Comparison of ENCODE assay signal across 13 mouse cellular contexts in the genomic region with DNA sequence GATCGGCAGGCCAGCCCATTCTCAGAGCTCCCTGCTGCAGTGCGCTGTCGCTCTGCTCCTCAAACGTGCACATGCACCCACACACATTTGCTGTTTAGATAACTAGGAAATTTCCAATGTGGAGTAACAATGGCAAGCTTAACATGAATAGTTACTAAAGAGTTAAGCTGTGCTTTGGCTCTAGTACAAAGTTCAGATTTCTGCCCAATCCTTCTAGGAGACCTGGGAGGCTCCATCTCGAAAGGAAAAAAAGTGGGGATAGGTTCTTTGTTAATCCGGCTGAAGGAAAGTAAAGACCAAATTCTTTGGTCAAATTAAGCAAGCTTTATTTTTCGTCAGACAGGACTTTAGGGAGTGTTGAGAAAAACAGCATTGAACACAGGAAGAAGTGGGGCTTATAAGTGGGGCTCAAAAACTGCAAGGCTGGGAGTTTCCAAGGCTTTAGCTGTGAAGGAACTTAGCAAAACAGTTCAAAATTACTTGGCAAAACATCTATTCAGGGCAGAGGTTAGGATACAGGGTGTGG. TPM values are rescaled to one million over a fixed set of nuclear protein-coding genes. Genes with fewer than 3 reads are reported as not detected.
DNase-seq lines count a peak whose midpoint lies in the region; ATAC-seq and TF ChIP-seq lines count a peak whose summit lies in the region.
"Had no signal": no experiment of that assay in that cellular context is flagged by ENCODE, and none has a peak within 500 bp of the region (broad histone marks: within the 10 kb centered on the region; RNA-seq: fewer than 3 reads in every experiment).

No protein-coding gene starts in this region.

- no peak overlapping the region for H3K4me2 ChIP-seq in forebrain, embryonic 16.5 days (ENCODE audit: low read length)
- no peak overlapping the region for H3K4me2 ChIP-seq in forebrain, embryonic 11.5 days (ENCODE audit: low read depth, low read length, severe bottlenecking)
- H3K4me2 ChIP-seq in midbrain, embryonic 12.5 days (replicated peaks) = no peak overlapping the region
- H3K4me2 ChIP-seq in midbrain, embryonic 14.5 days (ENCODE audit: low read length) = no peak overlapping the region
- peak overlapping the region; percentile 27; the same call in 1 of the 2 replicates for H3K4me2 ChIP-seq in kidney, postnatal 0 days (ENCODE audit: low read length)
- H3K4me2 ChIP-seq in stomach, embryonic 16.5 days (ENCODE audit: low read depth, low read length) = peak overlapping the region; percentile 36
- H3K4me2 ChIP-seq: midbrain, embryonic 11.5 days; neural tube, embryonic 12.5 days had no signal

- WGBS in forebrain, embryonic 16.5 days = 36% methylated on average over 7 of the region's 7 CpGs
- whole genome bisulfite sequencing in forebrain, embryonic 11.5 days = 74% methylated on average over 7 of the region's 7 CpGs
- WGBS in midbrain, embryonic 12.5 days = 72% methylated on average over 7 of the region's 7 CpGs
- 73% methylated on average over 7 of the region's 7 CpGs for WGBS in midbrain, embryonic 14.5 days
- WGBS in kidney, postnatal 0 days = 51% methylated on average over 7 of the region's 7 CpGs
- WGBS in stomach, embryonic 16.5 days = 43% methylated on average over 7 of the region's 7 CpGs

- no peak overlapping the region for H3K4me3 ChIP-seq in forebrain, embryonic 16.5 days (replicated peaks; ENCODE audit: low read length)
- H3K4me3 ChIP-seq in forebrain, embryonic 11.5 days (ENCODE audit: low read depth, low read length) = no peak overlapping the region
- no peak overlapping the region for H3K4me3 ChIP-seq in midbrain, embryonic 12.5 days
- H3K4me3 ChIP-seq in midbrain, embryonic 14.5 days (replicated peaks; ENCODE audit: low read depth, low read length) = no peak overlapping the region
- H3K4me3 ChIP-seq in kidney, postnatal 0 days (replicated peaks; ENCODE audit: low read depth, low read length) = no peak overlapping the region
- H3K4me3 ChIP-seq in stomach, embryonic 16.5 days (replicated peaks; ENCODE audit: low read length) = no peak overlapping the region
- H3K4me3 ChIP-seq: neural tube, embryonic 12.5 days had no signal

- H3K27me3 ChIP-seq in forebrain, embryonic 16.5 days (replicated peaks; ENCODE audit: control insufficient read depth, insufficient read depth, low read length) = no peaks in the 10 kb centered on the region
- no peaks in the 10 kb centered on the region for H3K27me3 ChIP-seq in forebrain, embryonic 11.5 days (ENCODE audit: control insufficient read depth, insufficient read depth, low read length)
- H3K27me3 ChIP-seq in midbrain, embryonic 12.5 days = no peaks in the 10 kb centered on the region
- H3K27me3 ChIP-seq in midbrain, embryonic 14.5 days (ENCODE audit: control insufficient read depth, insufficient read depth, low read length) = no peaks in the 10 kb centered on the region
- no peaks in the 10 kb centered on the region for H3K27me3 ChIP-seq in kidney, postnatal 0 days (ENCODE audit: insufficient read depth, low read length)
- H3K27me3 ChIP-seq in stomach, embryonic 16.5 days (ENCODE audit: control insufficient read depth, insufficient read depth, low read length) = no peaks in the 10 kb centered on the region
- H3K27me3 ChIP-seq: neural tube, embryonic 12.5 days had no signal

- H3K9ac ChIP-seq in forebrain, embryonic 16.5 days (replicated peaks; ENCODE audit: low read depth, low read length) = no peak overlapping the region
- H3K9ac ChIP-seq in forebrain, embryonic 11.5 days (ENCODE audit: low read length) = no peak overlapping the region; the same call in 1 of the 2 replicates
- H3K9ac ChIP-seq in midbrain, embryonic 12.5 days (replicated peaks) = no peak overlapping the region
- no peak overlapping the region for H3K9ac ChIP-seq in midbrain, embryonic 14.5 days (replicated peaks; ENCODE audit: low read length)
- H3K9ac ChIP-seq in kidney, postnatal 0 days (ENCODE audit: low read depth, low read length) = no peak overlapping the region
- H3K9ac ChIP-seq in stomach, embryonic 16.5 days (ENCODE audit: low read length) = peak overlapping the region; percentile 5; the same call in 1 of the 2 replicates
- H3K9ac ChIP-seq: neural tube, embryonic 12.5 days had no signal

- no peak for TF ChIP-seq CTCF in kidney, postnatal 0 days (IDR thresholded peaks at IDR 0.05; ENCODE audit: low read depth)

- ATAC-seq in forebrain, embryonic 16.5 days = no peak
- ATAC-seq in forebrain, embryonic 11.5 days (replicated peaks; ENCODE audit: low FRiP score) = no peak
- ATAC-seq in midbrain, embryonic 12.5 days (ENCODE audit: low FRiP score, low read depth) = no peak
- no peak for ATAC-seq in midbrain, embryonic 14.5 days (ENCODE audit: low FRiP score, low TSS enrichment)
- ATAC-seq in kidney, postnatal 0 days (replicated peaks; ENCODE audit: low FRiP score, low read depth) = no peak
- ATAC-seq in stomach, embryonic 16.5 days (ENCODE audit: insufficient read depth, low FRiP score) = 0 out of 2 replicates have a peak, but pooled peaks have one; percentile 33

- DNase-seq in forebrain, embryonic 11.5 days (ENCODE audit: low spot score) = no peak
- no peak for DNase-seq in midbrain, embryonic 14.5 days
- DNase-seq in kidney, postnatal 0 days (ENCODE audit: low spot score) = peak; percentile 8
- DNase-seq in thymus, adult 18-20 months = no peak
- no peak for DNase-seq in thymus, postnatal 14 days
- DNase-seq: lung, adult 18-20 months; right cerebral cortex, postnatal 14 days had no signal

- peak overlapping the region; percentile 55 for H3K27ac ChIP-seq in forebrain, embryonic 16.5 days (ENCODE audit: low read length)
- H3K27ac ChIP-seq in forebrain, embryonic 11.5 days (ENCODE audit: low read depth, low read length) = no peak overlapping the region
- 0 out of 2 replicates have a peak overlapping the region, but pooled peaks have one; percentile 15 for H3K27ac ChIP-seq in midbrain, embryonic 12.5 days (replicated peaks)
- H3K27ac ChIP-seq in midbrain, embryonic 14.5 days (replicated peaks; ENCODE audit: low read depth, low read length) = no peak overlapping the region
- peak overlapping the region; percentile 89 for H3K27ac ChIP-seq in kidney, postnatal 0 days
- peak overlapping the region; percentile 75 for H3K27ac ChIP-seq in stomach, embryonic 16.5 days (ENCODE audit: low read length)
- H3K27ac ChIP-seq: neural tube, embryonic 12.5 days had no signal

- H3K4me1 ChIP-seq in forebrain, embryonic 16.5 days (replicated peaks; ENCODE audit: control insufficient read depth, insufficient read depth, low read length) = no peaks in the 10 kb centered on the region; the same call in 1 of the 2 replicates
- H3K4me1 ChIP-seq in forebrain, embryonic 11.5 days (replicated peaks; ENCODE audit: control insufficient read depth, insufficient read depth, low read length) = no peaks in the 10 kb centered on the region
- no peaks in the 10 kb centered on the region for H3K4me1 ChIP-seq in midbrain, embryonic 12.5 days
- H3K4me1 ChIP-seq in midbrain, embryonic 14.5 days (ENCODE audit: control insufficient read depth, insufficient read depth, low read length) = no peaks in the 10 kb centered on the region
- H3K4me1 ChIP-seq in kidney, postnatal 0 days (replicated peaks; ENCODE audit: insufficient read depth, low read length) = no peaks in the 10 kb centered on the region
- peaks cover 4% of the 10 kb centered on the region; the same call in 1 of the 2 replicates for H3K4me1 ChIP-seq in stomach, embryonic 16.5 days (ENCODE audit: control insufficient read depth, insufficient read depth, low read length)
- H3K4me1 ChIP-seq: neural tube, embryonic 12.5 days had no signal

- H3K9me3 ChIP-seq in forebrain, embryonic 16.5 days (ENCODE audit: control insufficient read depth, low read length) = no peaks in the 10 kb centered on the region
- H3K9me3 ChIP-seq in forebrain, embryonic 11.5 days (ENCODE audit: control insufficient read depth, low read length) = no peaks in the 10 kb centered on the region
- no peaks in the 10 kb centered on the region for H3K9me3 ChIP-seq in midbrain, embryonic 12.5 days
- H3K9me3 ChIP-seq in midbrain, embryonic 14.5 days (ENCODE audit: control insufficient read depth, low read length) = no peaks in the 10 kb centered on the region
- no peaks in the 10 kb centered on the region for H3K9me3 ChIP-seq in kidney, postnatal 0 days (replicated peaks; ENCODE audit: low read length)
- H3K9me3 ChIP-seq in stomach, embryonic 16.5 days (replicated peaks; ENCODE audit: control insufficient read depth, low read length) = no peaks in the 10 kb centered on the region
- H3K9me3 ChIP-seq: G1E; neural tube, embryonic 12.5 days had no signal

- no peaks in the 10 kb centered on the region for H3K36me3 ChIP-seq in forebrain, embryonic 16.5 days (ENCODE audit: control insufficient read depth, insufficient read depth)
- no peaks in the 10 kb centered on the region for H3K36me3 ChIP-seq in forebrain, embryonic 11.5 days (ENCODE audit: control insufficient read depth, insufficient read depth, low read length)
- 0 out of 2 replicates have a peak, but pooled peaks cover 2% of the 10 kb centered on the region for H3K36me3 ChIP-seq in midbrain, embryonic 12.5 days
- 0 out of 2 replicates have a peak, but pooled peaks cover 4% of the 10 kb centered on the region for H3K36me3 ChIP-seq in midbrain, embryonic 14.5 days (ENCODE audit: control insufficient read depth, insufficient read depth, low read length)
- no peaks in the 10 kb centered on the region for H3K36me3 ChIP-seq in kidney, postnatal 0 days (ENCODE audit: insufficient read depth, low read length)
- H3K36me3 ChIP-seq in stomach, embryonic 16.5 days (ENCODE audit: control insufficient read depth, insufficient read depth, low read length) = no peaks in the 10 kb centered on the region

RNA-seq across cellular contexts. Expression of a gene that starts 14.1 kb away (rescaled TPM):
- polyA plus RNA-seq in forebrain, embryonic 16.5 days (2015; fragmentation: Nextera tagmentation; extraction: Ambion mirVana) = 1.4 and 2.3 TPM in 2 replicates
- 1.5 and 3.4 TPM in 2 replicates for polyA plus RNA-seq in forebrain, embryonic 11.5 days (2014; fragmentation: Nextera tagmentation; extraction: Ambion mirVana)
- polyA plus RNA-seq in midbrain, embryonic 12.5 days (2016; fragmentation: Nextera tagmentation; extraction: Ambion mirVana) = 2.4 and 3.3 TPM in 2 replicates
- 0.47 and 1.1 TPM in 2 replicates for polyA plus RNA-seq in midbrain, embryonic 14.5 days (2014; fragmentation: Nextera tagmentation; extraction: Ambion mirVana)
- polyA plus RNA-seq in kidney, postnatal 0 days (2015; fragmentation: Nextera tagmentation; extraction: Ambion mirVana) = 0.61 and 0.62 TPM in 2 replicates
- polyA plus RNA-seq in stomach, embryonic 16.5 days (2015; fragmentation: Nextera tagmentation; extraction: Ambion mirVana) = 2.2 and 2.3 TPM in 2 replicates
- polyA plus RNA-seq: G1E had no signal

RNA-seq across cellular contexts. Expression of a gene that starts 22.3 kb away (rescaled TPM):
- polyA plus RNA-seq in forebrain, embryonic 16.5 days (2015; fragmentation: Nextera tagmentation; extraction: Ambion mirVana) = 9.0 and 10.0 TPM in 2 replicates
- polyA plus RNA-seq in forebrain, embryonic 11.5 days (2014; fragmentation: Nextera tagmentation; extraction: Ambion mirVana) = 10.2 and 10.3 TPM in 2 replicates
- polyA plus RNA-seq in midbrain, embryonic 12.5 days (2016; fragmentation: Nextera tagmentation; extraction: Ambion mirVana) = 11.3 and 12.6 TPM in 2 replicates
- 3.9 and 6.6 TPM in 2 replicates for polyA plus RNA-seq in midbrain, embryonic 14.5 days (2014; fragmentation: Nextera tagmentation; extraction: Ambion mirVana)
- 8.3 and 8.7 TPM in 2 replicates for polyA plus RNA-seq in kidney, postnatal 0 days (2015; fragmentation: Nextera tagmentation; extraction: Ambion mirVana)
- 11.1 and 11.9 TPM in 2 replicates for polyA plus RNA-seq in stomach, embryonic 16.5 days (2015; fragmentation: Nextera tagmentation; extraction: Ambion mirVana)

RNA-seq across cellular contexts. Expression of a gene that starts 22.3 kb away (rescaled TPM):
- 206 and 233 TPM in 2 replicates for polyA plus RNA-seq in forebrain, embryonic 16.5 days (2015; fragmentation: Nextera tagmentation; extraction: Ambion mirVana)
- polyA plus RNA-seq in forebrain, embryonic 11.5 days (2014; fragmentation: Nextera tagmentation; extraction: Ambion mirVana) = 193 and 194 TPM in 2 replicates
- polyA plus RNA-seq in midbrain, embryonic 12.5 days (2016; fragmentation: Nextera tagmentation; extraction: Ambion mirVana) = 202 and 203 TPM in 2 replicates
- polyA plus RNA-seq in midbrain, embryonic 14.5 days (2014; fragmentation: Nextera tagmentation; extraction: Ambion mirVana) = 176 and 179 TPM in 2 replicates
- 173 and 186 TPM in 2 replicates for polyA plus RNA-seq in kidney, postnatal 0 days (2015; fragmentation: Nextera tagmentation; extraction: Ambion mirVana)
- polyA plus RNA-seq in stomach, embryonic 16.5 days (2015; fragmentation: Nextera tagmentation; extraction: Ambion mirVana) = 149 and 153 TPM in 2 replicates

RNA-seq across cellular contexts. Expression of a gene that starts 43.9 kb away (rescaled TPM):
- polyA plus RNA-seq in forebrain, embryonic 16.5 days (2015; fragmentation: Nextera tagmentation; extraction: Ambion mirVana) = 449 and 466 TPM in 2 replicates
- polyA plus RNA-seq in forebrain, embryonic 11.5 days (2014; fragmentation: Nextera tagmentation; extraction: Ambion mirVana) = 510 and 536 TPM in 2 replicates
- polyA plus RNA-seq in midbrain, embryonic 12.5 days (2016; fragmentation: Nextera tagmentation; extraction: Ambion mirVana) = 493 and 541 TPM in 2 replicates
- 500 and 547 TPM in 2 replicates for polyA plus RNA-seq in midbrain, embryonic 14.5 days (2014; fragmentation: Nextera tagmentation; extraction: Ambion mirVana)
- polyA plus RNA-seq in kidney, postnatal 0 days (2015; fragmentation: Nextera tagmentation; extraction: Ambion mirVana) = 517 and 563 TPM in 2 replicates
- polyA plus RNA-seq in stomach, embryonic 16.5 days (2015; fragmentation: Nextera tagmentation; extraction: Ambion mirVana) = 417 and 432 TPM in 2 replicates

Comparison
In these comparisons a context has a peak if more than half of its experiments do, and no peak if none do; other contexts are left out.
1. H3K27ac ChIP-seq: peak in forebrain, embryonic 16.5 days (single experiment), midbrain, embryonic 12.5 days (single experiment), kidney, postnatal 0 days (single experiment) and stomach, embryonic 16.5 days (single experiment); none in forebrain, embryonic 11.5 days (single experiment) and midbrain, embryonic 14.5 days (single experiment).
2. H3K4me2 ChIP-seq: peak in kidney, postnatal 0 days (single experiment) and stomach, embryonic 16.5 days (single experiment); none in forebrain, embryonic 16.5 days (single experiment), forebrain, embryonic 11.5 days (single experiment), midbrain, embryonic 12.5 days (single experiment) and midbrain, embryonic 14.5 days (single experiment).